Mouse (Mus musculus) hindbrain, embryonic 16.5 days (tissue): ENCODE measurements around the gene Wfdc3. TPM values are rescaled to one million over a fixed set of nuclear protein-coding genes. Genes with fewer than 3 reads are reported as not detected.

Experiments used
- ATAC-seq: fragments of 200-750 bp; cut with Nextera tagmentation; 2 replicates; pipeline ENCODE4 v1.8.0; 2017; ENCODE audit warnings: moderate TSS enrichment, moderate library complexity
- H3K27ac ChIP-seq: fragments of 300-500 bp; sonication (generic); 2 replicates; pipeline ENCODE4 v1.5.1; 2014; ENCODE audit warnings: low read depth, mild to moderate bottlenecking, control low read depth, low read length, moderate library complexity
- H3K27me3 ChIP-seq: fragments of 300-500 bp; sonication (generic); replicated peaks from 2 replicates; pipeline ENCODE4 v1.6.1; 2014; ENCODE audit warnings: low read length; ENCODE audit not compliant: control insufficient read depth, insufficient read depth
- H3K36me3 ChIP-seq: fragments of 300-500 bp; sonication (generic); 2 replicates; pipeline ENCODE4 v1.6.1; 2014; ENCODE audit warnings: mild to moderate bottlenecking, low read length, moderate library complexity, mixed read lengths; ENCODE audit not compliant: control insufficient read depth, insufficient read depth
- H3K4me1 ChIP-seq: fragments of 300-500 bp; sonication (generic); 2 replicates; pipeline ENCODE4 v1.6.1; 2014; ENCODE audit warnings: low read depth, low read length; ENCODE audit not compliant: control insufficient read depth, insufficient read depth
- H3K4me2 ChIP-seq: fragments of 300-500 bp; sonication (generic); 2 replicates; pipeline ENCODE4 v1.6.1; 2014; ENCODE audit warnings: mild to moderate bottlenecking, low read length, control low read depth, moderate library complexity
- H3K4me3 ChIP-seq: fragments of 300-500 bp; sonication (generic); 2 replicates; pipeline ENCODE4 v1.5.1; 2014; ENCODE audit warnings: mild to moderate bottlenecking, low read length, control low read depth, moderate library complexity
- H3K9ac ChIP-seq: fragments of 300-500 bp; sonication (generic); 2 replicates; pipeline ENCODE4 v1.6.1; 2014; ENCODE audit warnings: low read depth, mild to moderate bottlenecking, control low read depth, low read length, moderate library complexity
- H3K9me3 ChIP-seq: fragments of 300-500 bp; sonication (generic); 2 replicates; pipeline ENCODE4 v1.6.1; 2014; ENCODE audit warnings: mild to moderate bottlenecking, low read length, moderate library complexity; ENCODE audit not compliant: control insufficient read depth
- WGBS: fragments of 180-500 bp; shearing (Covaris S2); extraction: QIAGEN DNeasy Blood & Tissue Kit; methylation state at CpG from one replicate; pipeline ENCODE4 v1.1.7; 2014; 5-methylcytosine and 5-hydroxymethylcytosine counted together
- polyA plus RNA-seq: library from polyadenylated mRNA; unstranded; fragments of >200 nt; fragmentation: Nextera tagmentation; extraction: Ambion mirVana; gene quantifications from 2 replicates; pipeline ENCODE4 v1.2.1, GENCODE M21; 2015

The Wfdc3 gene
- polyA plus RNA-seq, 1 experiment from 2014 or later: 1.7 TPM

DNA sequence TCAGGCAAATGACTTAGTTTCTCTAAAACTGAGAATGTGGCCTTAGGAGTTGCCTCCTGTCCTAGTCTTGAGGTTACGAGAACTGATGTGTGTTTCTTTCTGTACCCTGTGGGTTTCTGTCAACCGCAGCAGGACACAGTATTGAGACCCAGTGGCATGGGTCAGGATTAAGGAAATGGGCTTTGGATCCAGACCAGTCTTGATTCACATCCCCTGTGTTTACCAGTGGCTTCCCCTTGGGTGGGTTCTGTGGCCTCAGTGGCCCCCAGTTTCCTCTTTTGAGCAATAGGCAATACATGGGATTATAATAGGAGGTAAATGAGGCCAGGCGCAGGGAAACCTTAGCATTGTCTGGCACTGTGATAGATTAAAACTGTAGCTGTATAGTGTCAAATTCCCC is 41.3 kb upstream of the Wfdc3 start:
- Histone ChIP-seq H3K4me1 (peaks cover 17% of the 10 kb centered on the region), H3K4me3 (peak overlapping the region; percentile 60), H3K36me3 (no peaks in the 10 kb centered on the region), H3K4me2 (peak overlapping the region; percentile 86), H3K27me3 (no peaks in the 10 kb centered on the region), H3K9me3 (no peaks in the 10 kb centered on the region), H3K27ac (no peak overlapping the region), H3K9ac (no peak overlapping the region)
- no peak for ATAC-seq
- WGBS: 85% methylated on average over 3 of the region's 3 CpGs

- Histone ChIP-seq H3K9me3 (no peaks in the 10 kb centered on the region), H3K4me3 (peak overlapping the region; percentile 60), H3K9ac (peak overlapping the region; percentile 82), H3K27me3 (no peaks in the 10 kb centered on the region), H3K27ac (peak overlapping the region; percentile 83), H3K4me1 (peaks cover 17% of the 10 kb centered on the region), H3K36me3 (no peaks in the 10 kb centered on the region), H3K4me2 (peak overlapping the region; percentile 86)
- peak; percentile 9; the same call in 1 of the 2 replicates for ATAC-seq
- WGBS: 9% methylated on average over 15 of the region's 15 CpGs
These were observed 40.7 kb upstream of the Wfdc3 start for GRCm38 (mm10) chr2:164786388-164786885.

GRCm38 (mm10) chr2:164785481-164786387 is 40.0 kb upstream of the Wfdc3 start, which contains the start of gene Snx21:
TSS of gene Snx21 (plus strand) at chr2:164785823.
- H3K9ac ChIP-seq: peak within 1 kb of the TSS; percentile 82
- H3K4me2 ChIP-seq: peak within 1 kb of the TSS; percentile 86
- no peaks in the 10 kb centered on the region for H3K36me3 ChIP-seq
- H3K9me3 ChIP-seq: no peaks in the 10 kb centered on the region
- H3K4me3 ChIP-seq: peak within 1 kb of the TSS; percentile 60
- WGBS: under 1% methylated on average over 65 of the region's 89 CpGs
- H3K27me3 ChIP-seq: no peaks in the 10 kb centered on the region
- ATAC-seq: peak; percentile 90
- peaks cover 17% of the 10 kb centered on the region for H3K4me1 ChIP-seq
- peak within 1 kb of the TSS; percentile 83 for H3K27ac ChIP-seq

GRCm38 (mm10) chr2:164784869-164785420 is 39.2 kb upstream of the Wfdc3 start:
- 16% methylated on average over 7 of the region's 7 CpGs for WGBS
- H3K27ac ChIP-seq: peak overlapping the region; percentile 83; the same call in 1 of the 2 replicates
- no peaks in the 10 kb centered on the region for H3K9me3 ChIP-seq
- H3K9ac ChIP-seq: peak overlapping the region; percentile 82
- peak overlapping the region; percentile 86 for H3K4me2 ChIP-seq
- H3K4me3 ChIP-seq: peak overlapping the region; percentile 60
- H3K4me1 ChIP-seq: peaks cover 17% of the 10 kb centered on the region
- no peak for ATAC-seq
- no peaks in the 10 kb centered on the region for H3K27me3 ChIP-seq
- H3K36me3 ChIP-seq: no peaks in the 10 kb centered on the region

- Histone ChIP-seq H3K9me3 (no peaks in the 10 kb centered on the region), H3K9ac (no peak overlapping the region), H3K27ac (no peak overlapping the region), H3K36me3 (no peaks in the 10 kb centered on the region), H3K27me3 (no peaks in the 10 kb centered on the region), H3K4me3 (no peak overlapping the region), H3K4me2 (no peak overlapping the region), H3K4me1 (peaks cover 17% of the 10 kb centered on the region)
- WGBS: 79% methylated on average over 7 of the region's 7 CpGs
- no peak for ATAC-seq
These were observed 38.3 kb upstream of the Wfdc3 start for GRCm38 (mm10) chr2:164783926-164784581.

DNA sequence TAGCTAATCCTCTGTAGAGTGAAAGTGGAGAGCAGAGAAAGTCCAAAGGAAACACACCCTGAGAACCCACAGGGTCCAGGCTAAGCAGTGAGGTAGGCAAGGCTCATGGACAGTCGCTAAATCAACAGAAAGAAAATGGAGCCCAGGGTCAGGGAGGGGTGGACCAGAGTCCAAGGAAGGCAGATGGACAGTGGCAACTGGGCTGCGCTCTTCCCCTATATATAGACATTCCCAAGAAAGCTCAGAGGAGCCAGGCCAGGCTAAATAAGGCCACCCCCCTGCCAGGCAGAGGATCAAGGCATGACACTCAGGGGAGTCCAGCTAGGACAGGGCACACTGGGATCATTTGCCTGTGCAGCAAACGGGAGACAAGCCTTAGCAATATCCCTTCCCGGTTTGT is 36.1 kb upstream of the Wfdc3 start:
- WGBS: 77% methylated on average over 4 of the region's 4 CpGs
- no peaks in the 10 kb centered on the region for H3K27me3 ChIP-seq
- H3K4me2 ChIP-seq: no peak overlapping the region
- no peak for ATAC-seq
- peaks cover 9% of the 10 kb centered on the region for H3K4me1 ChIP-seq
- H3K9me3 ChIP-seq: no peaks in the 10 kb centered on the region
- H3K9ac ChIP-seq: no peak overlapping the region
- H3K4me3 ChIP-seq: no peak overlapping the region
- H3K27ac ChIP-seq: no peak overlapping the region
- H3K36me3 ChIP-seq: no peaks in the 10 kb centered on the region

- H3K4me2 ChIP-seq: no peak within 1 kb of the TSS
- no peaks in the 10 kb centered on the region for H3K4me1 ChIP-seq
- H3K9ac ChIP-seq: no peak within 1 kb of the TSS
- WGBS: 70% methylated on average over 8 of the region's 8 CpGs
- no peaks in the 10 kb centered on the region for H3K36me3 ChIP-seq
- no peak within 1 kb of the TSS for H3K27ac ChIP-seq
- no peaks in the 10 kb centered on the region for H3K27me3 ChIP-seq
- no peak for ATAC-seq
- H3K4me3 ChIP-seq: no peak within 1 kb of the TSS
- H3K9me3 ChIP-seq: no peaks in the 10 kb centered on the region
These were observed 33.9 kb upstream of the Wfdc3 start, which contains the start of gene Tnnc2 for GRCm38 (mm10) chr2:164779481-164780086. TSS of gene Tnnc2 (minus strand) at chr2:164779967.

GRCm38 (mm10) chr2:164778809-164779208 is 33.1 kb upstream of the Wfdc3 start:
- Histone ChIP-seq H3K36me3 (no peaks in the 10 kb centered on the region), H3K4me1 (no peaks in the 10 kb centered on the region), H3K9ac (no peak overlapping the region), H3K27ac (no peak overlapping the region), H3K4me3 (no peak overlapping the region), H3K27me3 (no peaks in the 10 kb centered on the region), H3K4me2 (no peak overlapping the region), H3K9me3 (no peaks in the 10 kb centered on the region)
- WGBS: 88% methylated on average over 7 of the region's 7 CpGs
- ATAC-seq: no peak
